Mouse (Mus musculus) MEL-GATA-1-ER (cell line): ENCODE results near the gene Wdr70.

Experiments used
- DNase-seq: peaks from one replicate; pipeline ENCODE4 v3.0.0-alpha.2; 2012; ENCODE audit warnings: low read depth; ENCODE audit errors: extremely low read depth

Gene Wdr70

DNA sequence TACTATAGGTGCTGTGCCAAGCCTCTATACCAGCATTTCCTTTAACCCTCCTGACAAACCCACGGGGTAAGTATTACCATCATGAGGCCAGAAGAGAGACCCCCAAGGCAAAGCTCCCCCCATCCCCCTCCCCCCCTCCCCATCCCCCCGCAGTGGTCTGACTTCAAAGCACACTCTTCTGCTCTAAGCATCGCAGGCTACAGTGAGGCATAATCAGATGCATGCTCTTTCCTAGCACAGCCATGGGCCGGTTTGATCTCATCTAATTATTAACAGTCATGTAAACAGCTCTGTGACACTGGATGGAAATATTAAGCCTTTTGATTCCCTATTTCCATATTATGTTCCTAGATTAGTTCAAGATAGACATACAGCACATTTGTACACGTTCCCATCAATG is 226.5 kb downstream of the Wdr70 start:
- DNase-seq, result no peak

DNA sequence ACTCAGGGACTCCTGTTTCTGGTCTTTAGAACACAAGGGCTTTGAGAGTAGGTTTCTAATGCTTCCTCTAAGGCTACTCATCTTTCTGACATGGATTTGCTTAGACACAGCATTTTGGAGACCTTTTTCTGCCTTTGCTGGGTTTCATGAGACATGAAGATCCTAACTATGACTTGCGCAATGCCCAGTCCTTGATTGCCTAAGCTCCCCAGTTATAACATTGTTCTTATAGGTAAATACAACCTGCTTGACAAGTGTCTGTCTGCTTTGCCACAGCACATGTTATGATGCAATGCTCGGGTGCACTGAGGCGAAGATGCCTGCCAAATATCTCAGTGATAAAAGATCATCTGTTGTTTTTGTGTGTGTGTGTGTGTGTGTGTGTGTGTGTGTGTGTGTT is 233.7 kb downstream of the Wdr70 start:
- DNase-seq, result no peak

DNA sequence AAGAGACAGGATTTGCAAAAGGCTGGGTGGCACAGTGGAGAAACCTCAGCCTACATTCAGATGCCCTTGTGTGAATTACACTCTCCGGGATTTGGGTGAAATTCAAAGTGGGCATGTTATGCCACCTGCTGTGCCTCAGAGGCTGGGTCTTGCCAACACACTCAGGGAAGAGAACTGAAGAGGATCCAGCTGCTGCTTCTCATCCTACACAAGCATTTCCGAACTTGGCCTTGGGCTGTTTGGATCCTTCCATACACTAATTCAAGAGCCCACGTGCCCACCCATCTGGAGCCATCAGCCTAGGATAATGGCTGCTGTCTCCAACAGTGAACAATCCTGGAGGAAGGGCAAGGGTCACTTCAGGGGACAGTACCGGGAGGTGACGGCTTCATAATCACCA is 235.7 kb downstream of the Wdr70 start:
- no peak for DNase-seq

DNA sequence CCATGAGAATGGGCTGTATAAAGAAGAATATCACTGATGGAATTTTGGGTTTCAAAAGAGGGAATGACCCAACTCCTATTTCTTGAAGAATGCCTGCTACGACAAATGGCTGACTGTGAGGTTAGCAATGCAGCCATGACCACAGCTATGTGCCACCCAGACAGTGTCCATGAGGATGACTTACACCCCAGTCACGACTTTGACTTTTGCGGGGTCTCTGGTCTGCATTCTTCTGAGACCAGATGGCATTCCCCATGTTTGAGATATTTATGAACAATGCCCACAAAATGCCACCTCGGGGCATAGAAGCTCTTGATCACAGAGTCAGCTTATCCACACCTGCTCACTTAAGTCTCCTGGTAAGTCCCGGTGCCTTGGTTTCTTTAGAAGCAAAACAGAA is 236.1 kb downstream of the Wdr70 start:
- DNase-seq, result no peak

DNA sequence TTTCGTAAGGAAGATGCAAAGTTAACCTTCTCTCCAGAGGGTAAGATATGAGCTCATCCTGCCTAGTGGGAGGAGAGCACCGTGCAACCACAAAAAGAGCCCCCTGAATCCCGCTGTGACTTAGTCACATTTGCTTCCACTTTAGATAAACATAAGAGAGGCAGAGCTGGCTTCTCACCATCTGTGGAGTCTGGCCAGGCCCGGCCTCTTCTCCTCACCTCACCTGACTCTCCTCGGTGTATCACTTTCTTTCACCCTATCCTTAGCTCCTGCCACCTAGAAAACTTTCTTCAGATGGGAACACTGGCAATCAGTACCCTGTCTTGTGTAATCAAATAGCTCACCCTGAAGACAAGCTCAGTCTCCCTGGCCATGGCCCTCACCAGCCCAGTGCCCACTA is 240.2 kb downstream of the Wdr70 start:
- no peak for DNase-seq

DNA sequence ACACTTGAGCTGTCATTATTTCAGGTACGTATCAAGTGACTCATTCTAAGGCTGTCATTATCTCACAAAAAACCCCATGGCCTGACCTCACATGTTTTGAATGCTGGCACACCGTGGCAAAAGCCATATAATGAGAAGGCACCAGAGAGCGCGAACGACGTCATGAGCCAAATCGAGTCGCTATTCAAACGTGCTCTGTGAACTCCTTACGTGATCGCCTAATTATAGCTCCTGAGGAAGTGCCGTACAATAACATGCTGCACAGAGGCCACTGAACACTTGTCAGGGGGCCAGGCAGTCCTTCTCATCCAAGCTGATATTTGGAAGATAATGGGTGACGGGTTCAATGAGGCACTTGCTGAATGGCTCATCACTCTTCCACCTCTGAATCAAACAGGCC is 241.6 kb downstream of the Wdr70 start:
- no peak for DNase-seq

DNA sequence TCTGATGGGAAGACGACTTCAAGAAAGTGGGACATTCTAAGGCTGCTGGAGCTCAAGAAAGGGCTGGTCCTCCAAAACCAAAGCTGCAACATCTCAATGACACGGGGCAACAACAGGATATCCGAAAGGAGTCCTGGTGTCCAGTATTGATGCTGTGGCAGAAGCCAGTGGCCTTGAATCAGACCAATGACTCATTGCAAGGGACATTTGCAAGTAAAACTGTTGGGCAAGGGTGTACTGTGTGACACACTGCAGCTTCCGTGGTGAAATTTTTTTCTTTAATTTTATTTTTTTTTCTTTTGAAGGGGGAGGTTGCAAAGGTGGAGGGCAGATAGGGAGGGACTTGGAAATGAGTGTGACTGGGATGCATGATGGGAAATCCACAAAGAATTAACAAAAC is 256.6 kb downstream of the Wdr70 start:
- no peak for DNase-seq

DNA sequence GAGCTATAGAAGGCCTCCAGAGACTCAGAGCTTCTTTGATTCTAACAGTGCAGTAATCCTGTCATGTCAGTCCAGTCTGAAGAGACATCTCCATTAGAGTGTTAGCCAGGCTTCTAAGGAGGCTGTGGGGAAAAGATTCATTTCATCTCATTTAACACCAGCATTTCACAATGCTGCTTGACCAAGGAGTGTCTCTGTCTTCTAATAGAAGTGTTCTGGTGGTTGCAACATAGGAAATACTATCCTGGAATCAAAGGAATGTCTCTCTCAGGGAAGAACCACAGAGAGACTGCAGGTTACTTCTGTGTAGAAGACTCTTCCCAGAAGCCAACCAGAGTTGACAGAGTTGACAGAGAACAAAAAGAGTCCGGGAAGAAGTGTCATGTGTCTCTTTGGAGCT is 257.3 kb downstream of the Wdr70 start:
- DNase-seq, result no peak

DNA sequence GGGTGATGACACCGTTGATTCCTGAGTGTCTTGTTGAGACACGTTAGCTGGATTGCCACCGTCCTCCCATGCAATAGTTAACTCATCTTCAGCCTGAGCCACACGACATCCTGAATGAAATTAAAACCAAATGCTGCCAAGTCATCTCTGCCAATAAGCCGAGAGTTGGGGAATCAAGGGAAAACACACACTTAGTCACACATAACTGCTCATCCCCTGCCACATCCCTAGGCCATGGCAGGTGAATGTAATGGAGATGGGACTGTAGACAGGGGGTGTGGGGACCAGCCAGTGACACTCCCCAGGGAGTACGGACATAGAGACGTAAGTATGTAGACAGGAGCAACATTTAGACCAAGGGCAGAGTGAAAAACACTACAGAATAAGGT is 260.1 kb downstream of the Wdr70 start:
- DNase-seq, result no peak

DNA sequence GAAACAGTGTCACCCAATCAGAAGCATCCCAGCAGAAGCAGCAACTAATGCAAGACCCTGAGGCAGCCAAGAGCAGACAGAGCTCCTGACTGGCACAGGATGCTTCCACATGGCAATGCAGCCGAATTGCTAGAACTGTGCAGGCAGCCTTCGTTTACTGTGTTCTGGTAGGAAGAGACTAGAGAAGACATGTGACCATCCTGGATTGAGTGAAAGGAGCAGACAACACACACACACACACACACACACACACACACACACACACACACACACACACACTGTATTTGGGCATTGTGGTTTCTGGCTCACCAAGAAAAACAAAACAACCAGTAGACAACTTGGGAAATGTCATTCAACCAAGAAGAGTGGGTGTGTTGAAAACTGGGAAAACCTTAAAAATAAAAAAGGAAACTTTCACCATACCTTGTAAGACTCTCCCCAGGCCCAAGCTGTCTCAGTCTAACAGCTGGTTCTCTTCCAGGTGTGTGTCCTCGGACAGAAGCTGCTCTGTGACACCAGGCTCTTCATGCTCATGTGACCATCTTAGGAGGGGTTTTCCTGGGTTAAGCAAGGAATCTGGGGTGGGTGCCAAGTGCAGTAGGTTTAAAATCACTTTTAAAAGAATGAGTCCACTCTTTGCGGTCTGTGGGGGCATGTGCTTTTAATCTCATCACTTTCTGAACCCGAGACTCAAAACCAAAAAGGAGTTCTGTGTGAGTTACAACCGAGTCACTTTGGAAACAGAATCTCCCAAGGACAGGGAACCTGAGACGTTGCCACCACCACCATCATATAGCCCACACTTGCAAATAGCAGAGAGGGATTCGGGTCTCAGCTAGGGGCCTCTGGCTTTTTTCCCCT is 260.7 kb downstream of the Wdr70 start:
- no peak for DNase-seq

DNA sequence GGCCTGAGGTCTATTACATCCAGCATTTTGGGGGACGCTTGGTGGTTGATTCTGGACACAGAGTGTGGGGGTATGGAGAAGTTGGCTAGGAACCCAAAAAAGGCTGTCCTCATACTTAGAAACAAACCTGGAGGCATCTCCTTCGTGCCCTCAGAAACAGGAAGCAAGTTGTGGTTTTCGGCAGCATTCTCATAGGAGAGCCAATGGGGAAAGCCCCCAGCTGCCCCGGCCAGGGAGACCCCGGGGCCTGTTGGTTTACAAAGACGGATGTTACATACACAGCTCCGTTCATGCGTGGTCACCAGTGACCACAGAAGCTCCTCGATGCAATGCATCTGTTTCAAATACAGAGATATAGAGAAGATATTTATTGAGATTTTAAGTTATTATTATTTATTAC is 263.6 kb downstream of the Wdr70 start:
- no peak for DNase-seq

DNA sequence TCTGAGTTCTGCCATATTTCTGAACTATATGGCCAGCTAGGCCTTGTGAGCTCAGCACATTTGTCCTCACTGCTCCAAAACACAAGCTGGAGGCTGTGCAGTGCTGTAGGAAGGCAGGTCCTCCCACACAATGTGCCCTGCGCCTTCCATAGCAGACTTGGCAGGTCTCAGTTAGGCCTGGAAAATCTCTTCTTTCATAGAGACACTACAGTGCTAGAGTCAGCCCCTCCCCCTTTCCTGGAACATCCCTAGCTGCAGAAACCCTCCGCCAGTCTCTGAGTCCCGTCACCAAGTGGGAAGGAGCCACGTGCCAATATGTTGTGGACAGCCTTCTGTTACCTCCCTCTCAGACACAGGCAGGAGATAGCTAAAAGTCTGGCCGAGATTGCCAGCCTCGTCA is 273.5 kb downstream of the Wdr70 start:
- DNase-seq, result no peak

DNA sequence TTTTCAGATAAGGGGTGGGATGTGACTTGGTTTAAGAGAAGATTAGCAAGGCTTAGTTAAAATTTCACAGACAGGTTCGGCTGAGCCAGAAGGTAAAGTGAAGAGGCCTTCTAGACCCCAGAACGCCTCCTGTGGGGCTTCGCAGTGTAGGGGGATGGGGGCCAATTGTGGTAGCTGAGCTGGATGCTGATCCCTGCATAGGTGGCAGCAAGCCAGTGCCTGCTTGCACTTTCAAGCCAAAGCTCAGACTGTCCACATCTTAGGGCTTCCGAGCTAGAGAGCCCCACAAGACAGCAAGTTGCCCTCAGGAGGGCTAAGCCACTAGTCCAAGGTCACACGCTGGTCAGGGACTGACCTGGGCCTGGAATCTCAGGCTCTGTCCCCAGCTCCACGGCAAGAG is 275.1 kb downstream of the Wdr70 start:
- no peak for DNase-seq
